Mouse (Mus musculus): ENCODE measurements around the gene Prp2.
"Not testable (repeated sequence)": the region's sequence is repeated elsewhere in the genome, so short reads cannot be mapped to it uniquely, and the experiment has no call there.

The Prp2 gene

DNA sequence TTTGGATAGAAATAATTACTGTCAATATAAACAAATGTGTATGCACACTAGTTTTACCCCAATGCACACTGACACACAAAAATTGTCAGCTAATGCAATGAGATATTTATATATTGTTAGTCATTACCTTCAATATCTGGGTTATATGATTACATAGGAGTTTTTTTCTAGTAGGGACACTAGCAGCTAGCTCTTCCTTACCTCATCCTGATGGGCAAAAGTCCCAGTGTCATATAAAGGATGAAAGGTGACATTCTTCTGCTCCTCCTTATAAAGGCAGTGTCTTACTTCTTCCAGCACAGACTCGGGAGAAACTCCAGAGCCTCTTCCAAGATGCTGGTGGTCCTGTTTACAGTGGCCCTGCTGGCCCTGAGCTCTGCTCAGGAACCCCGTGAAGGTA lies at the start of gene Prp2:
Gene Prp2, plus strand, starts transcription at position 301 of the 400 bp plus-strand sequence.
- POLR2A ChIA-PET = interaction anchor here in 1 of 4 experiments (0.6 kb wide), 1 partner anchor 476 kb away, joined by 3 read pairs; no protein-coding TSS in a partner anchor
- CTCF ChIA-PET = not testable (repeated sequence)

- CTCF ChIA-PET, POLR2A ChIA-PET: not testable (repeated sequence)
Measured at GRCm38 (mm10) chr6:132569509-132569908, 26.2 kb upstream of the Prp2 start, which contains the start of gene Prh1. Gene Prh1, plus strand, starts transcription at chr6:132569809.

DNA sequence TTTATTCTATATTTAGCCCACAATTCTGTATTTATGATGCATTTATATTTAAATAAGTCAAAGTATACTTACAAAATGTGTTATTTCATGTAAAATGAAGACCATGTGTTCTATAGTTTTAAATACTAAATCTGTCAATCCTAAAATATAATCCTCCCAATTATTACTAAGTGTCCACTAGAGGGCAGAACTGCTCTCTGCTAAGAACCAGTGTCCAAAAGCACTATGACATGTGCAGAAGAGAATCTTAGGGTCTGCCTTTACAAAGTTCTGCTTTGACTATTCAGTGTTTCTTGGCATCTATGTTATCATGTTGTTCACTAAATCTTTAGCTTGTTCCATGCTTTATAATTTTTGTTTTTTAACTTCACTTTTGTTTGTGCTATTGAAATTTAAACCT lies 53.7 kb downstream of the Prp2 start:
- CTCF ChIA-PET = interaction anchor here in 1 of 4 experiments (0.6 kb wide), 1 partner anchor 65 kb away, joined by 3 read pairs; no protein-coding TSS in a partner anchor
- POLR2A ChIA-PET = no interaction called here

Measured in embryonic stem cell, embryonic (primary cell).